Mouse (Mus musculus) neural tube, embryonic 14.5 days (tissue): ENCODE results near the gene Sec62. TPM values are rescaled to one million over a fixed set of nuclear protein-coding genes. Genes with fewer than 3 reads are reported as not detected.
"Not testable (repeated sequence)": the region's sequence is repeated elsewhere in the genome, so short reads cannot be mapped to it uniquely, and the experiment has no call there.

Source experiments
- ATAC-seq: fragments of 200-750 bp; cut with Nextera tagmentation; 2 replicates; pipeline ENCODE4 v1.8.0; 2017; ENCODE audit warnings: low read depth, mild to moderate bottlenecking, moderate TSS enrichment, moderate library complexity
- H3K27ac ChIP-seq: fragments of 300-500 bp; sonication (generic); 2 replicates; pipeline ENCODE4 v1.5.1; 2014; ENCODE audit warnings: low read depth, mild to moderate bottlenecking, control low read depth, low read length, moderate library complexity, mixed read lengths
- H3K27me3 ChIP-seq: fragments of 300-500 bp; sonication (generic); 2 replicates; pipeline ENCODE4 v1.6.1; 2014; ENCODE audit warnings: low read length; ENCODE audit not compliant: control insufficient read depth, insufficient read depth
- H3K36me3 ChIP-seq: fragments of 300-500 bp; sonication (generic); 2 replicates; pipeline ENCODE4 v1.6.1; 2014; ENCODE audit warnings: low read length, mixed read lengths; ENCODE audit not compliant: control insufficient read depth, insufficient read depth
- H3K4me1 ChIP-seq: fragments of 300-500 bp; sonication (generic); 2 replicates; pipeline ENCODE4 v1.6.1; 2014; ENCODE audit warnings: low read length; ENCODE audit not compliant: control insufficient read depth, insufficient read depth
- H3K4me2 ChIP-seq: fragments of 300-500 bp; sonication (generic); 2 replicates; pipeline ENCODE4 v1.6.1; 2014; ENCODE audit warnings: mild to moderate bottlenecking, low read depth, low read length, control low read depth
- H3K4me3 ChIP-seq: fragments of 300-500 bp; sonication (generic); 2 replicates; pipeline ENCODE4 v1.5.1; 2014; ENCODE audit warnings: low read depth, low read length, control low read depth, mixed read lengths
- H3K9ac ChIP-seq: fragments of 300-500 bp; sonication (generic); replicated peaks from 2 replicates; pipeline ENCODE4 v1.6.1; 2014; ENCODE audit warnings: low read depth, mild to moderate bottlenecking, control low read depth, low read length, mixed read lengths
- H3K9me3 ChIP-seq: fragments of 300-500 bp; sonication (generic); 2 replicates; pipeline ENCODE4 v1.6.1; 2016; ENCODE audit warnings: low read length; ENCODE audit not compliant: control insufficient read depth
- WGBS: fragments of 180-500 bp; shearing (Covaris S2); extraction: QIAGEN DNeasy Blood & Tissue Kit; methylation state at CpG from one replicate; pipeline ENCODE4 v1.1.7; 2014; 5-methylcytosine and 5-hydroxymethylcytosine counted together
- polyA plus RNA-seq: library from polyadenylated mRNA; unstranded; fragments of >200 nt; fragmentation: Nextera tagmentation; extraction: Ambion mirVana; gene quantifications from 2 replicates; pipeline ENCODE4 v1.2.1, GENCODE M21; 2014

Gene Sec62
- polyA plus RNA-seq, 1 experiment from 2014 or later, result 102 TPM

DNA sequence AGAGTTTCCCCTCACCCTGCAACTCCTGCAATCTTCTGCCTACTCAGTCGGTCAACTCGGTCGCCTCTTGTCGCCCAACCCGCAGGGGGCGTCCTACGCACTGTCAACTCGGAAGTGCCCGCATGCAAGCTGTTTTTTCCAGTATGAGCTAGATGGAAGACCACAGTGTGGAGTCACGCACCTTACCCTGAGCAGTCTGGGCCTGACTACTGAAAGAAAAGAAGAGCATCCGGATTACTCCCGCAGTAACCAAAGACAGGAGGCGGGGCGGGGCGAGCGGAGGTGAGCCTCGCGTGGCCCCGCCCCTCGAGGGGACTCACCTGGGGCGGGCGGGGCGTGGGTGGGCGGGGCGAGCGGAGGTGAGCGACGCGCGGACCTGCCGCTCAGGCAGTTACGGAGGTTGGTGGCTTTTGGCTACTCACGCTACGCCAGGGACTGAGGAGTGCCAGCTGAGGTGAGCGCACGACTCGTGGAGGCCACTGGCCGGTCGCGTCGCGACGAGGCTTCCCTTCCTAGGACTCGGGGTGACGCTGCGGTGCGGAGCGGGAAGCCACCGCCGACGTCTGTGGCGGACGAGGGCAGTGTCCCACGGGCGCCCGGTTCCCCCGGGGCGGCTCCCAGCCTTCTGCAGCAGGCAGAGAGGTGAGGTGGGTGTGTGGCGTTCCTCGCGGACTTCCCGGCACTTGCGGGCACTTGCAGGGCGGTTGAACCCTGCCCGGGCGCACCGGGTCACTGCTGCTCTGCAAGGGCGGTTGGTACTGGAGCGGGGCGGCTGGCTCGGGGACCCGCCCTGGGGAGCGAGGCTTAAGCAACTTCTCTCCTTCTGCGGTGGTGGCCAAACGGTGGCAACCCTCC lies 63.2 kb downstream of the Sec62 start, which contains the start of gene Gpr160:
Gpr160 (plus strand) TSS at position 347 of the 855 bp plus-strand sequence.
- H3K4me2 ChIP-seq, result peak within 1 kb of the TSS; percentile 94
- H3K27me3 ChIP-seq, result peaks cover 12% of the 10 kb centered on the region; the same call in 1 of the 2 replicates
- H3K36me3 ChIP-seq, result no peaks in the 10 kb centered on the region
- no peaks in the 10 kb centered on the region for H3K9me3 ChIP-seq
- H3K4me1 ChIP-seq, result 0 out of 2 replicates have a peak, but pooled peaks cover 3% of the 10 kb centered on the region
- under 1% methylated on average over 67 of the region's 75 CpGs for WGBS
- peak; percentile 91 for ATAC-seq
- peak within 1 kb of the TSS; percentile 62 for H3K9ac ChIP-seq
- no peak within 1 kb of the TSS for H3K27ac ChIP-seq
- H3K4me3 ChIP-seq, result peak within 1 kb of the TSS; percentile 51

DNA sequence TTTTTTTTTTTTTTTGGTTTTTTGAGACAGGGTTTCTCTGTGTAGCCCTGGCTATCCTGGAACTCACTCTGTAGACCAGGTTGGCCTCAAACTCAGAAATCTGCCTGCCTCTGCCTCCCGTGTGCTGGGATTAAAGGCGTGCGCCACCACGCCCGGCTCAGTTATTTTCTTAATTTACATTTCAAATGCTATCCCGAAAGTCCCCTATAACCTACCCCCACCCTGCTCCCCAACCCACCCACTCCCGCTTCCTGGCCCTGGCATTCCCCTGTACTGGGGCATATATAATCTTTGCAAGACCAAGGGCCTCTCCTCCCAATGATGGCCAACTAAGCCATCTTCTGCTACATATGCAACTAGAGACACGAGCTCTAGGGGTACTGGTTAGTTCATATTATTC lies 66.9 kb downstream of the Sec62 start:
- not testable (repeated sequence) for H3K4me3 ChIP-seq, H3K9me3 ChIP-seq, H3K36me3 ChIP-seq, H3K4me2 ChIP-seq, H3K9ac ChIP-seq, H3K27ac ChIP-seq, H3K4me1 ChIP-seq, ATAC-seq
- peaks cover 12% of the 10 kb centered on the region; the same call in 1 of the 2 replicates for H3K27me3 ChIP-seq
- 95% methylated on average over 8 of the region's 8 CpGs for WGBS

DNA sequence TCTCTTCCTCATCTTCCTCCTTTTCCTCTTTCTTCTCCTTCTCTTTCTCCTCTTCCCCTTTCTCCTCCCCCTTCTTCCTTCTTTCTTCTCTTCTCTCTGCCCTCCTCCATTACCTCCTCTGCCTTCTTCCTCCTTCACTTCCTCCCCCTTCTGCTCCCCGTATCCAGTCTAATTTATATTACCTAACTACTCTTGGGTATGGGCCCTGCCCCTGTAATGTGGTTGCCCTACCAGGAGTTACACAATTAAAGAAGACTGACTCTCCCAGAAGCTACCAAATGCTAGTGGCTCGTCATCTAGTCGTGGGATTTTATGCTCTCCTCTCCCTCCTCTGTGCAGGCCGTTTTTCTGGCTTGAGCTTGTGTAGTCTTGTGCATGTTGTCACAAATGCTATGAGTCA lies 68.0 kb downstream of the Sec62 start:
- ATAC-seq, result no peak
- H3K4me1 ChIP-seq, result 0 out of 2 replicates have a peak, but pooled peaks cover 3% of the 10 kb centered on the region
- no peaks in the 10 kb centered on the region for H3K9me3 ChIP-seq
- H3K9ac ChIP-seq, result no peak overlapping the region
- H3K4me2 ChIP-seq, result no peak overlapping the region
- H3K27me3 ChIP-seq, result peaks cover 9% of the 10 kb centered on the region; the same call in 1 of the 2 replicates
- WGBS, result 86% methylated on average over 4 of the region's 4 CpGs
- H3K36me3 ChIP-seq, result no peaks in the 10 kb centered on the region
- no peak overlapping the region for H3K27ac ChIP-seq
- H3K4me3 ChIP-seq, result no peak overlapping the region

DNA sequence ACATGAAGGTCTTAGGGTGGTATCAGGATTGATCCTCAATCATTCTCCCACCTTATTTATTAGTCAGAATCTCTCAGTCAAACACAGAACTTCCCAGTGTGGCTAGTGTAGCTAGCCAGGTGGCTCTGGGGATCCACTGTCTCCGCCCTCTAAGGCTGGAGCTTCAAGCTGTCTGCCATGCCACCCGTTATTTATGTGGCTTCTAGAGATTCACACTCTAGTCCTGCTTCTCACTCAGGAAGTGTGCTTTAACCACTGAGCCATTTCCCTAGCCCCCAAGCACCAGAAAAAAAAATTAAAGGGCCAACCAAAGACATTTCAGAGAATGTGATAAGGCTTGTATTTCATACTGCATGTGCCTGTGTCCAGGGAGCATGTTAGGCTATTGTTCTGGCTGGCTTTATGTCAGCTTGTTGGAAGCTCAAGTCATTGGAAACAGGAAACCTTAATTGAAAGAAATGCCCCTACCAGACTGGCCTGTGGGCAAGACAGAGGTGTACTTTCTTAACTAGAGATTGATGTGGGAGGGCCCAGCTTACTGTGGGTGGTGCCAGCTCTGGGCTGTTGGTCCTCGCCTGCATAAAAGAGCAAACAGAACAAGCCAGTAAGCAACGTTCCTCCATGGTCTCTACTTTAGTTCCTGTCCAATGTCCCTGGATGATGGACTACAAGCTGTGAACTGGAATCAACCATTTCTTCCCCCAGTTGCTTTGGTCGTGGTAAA lies 71.2 kb downstream of the Sec62 start:
- Histone ChIP-seq H3K9me3 (no peaks in the 10 kb centered on the region), H3K4me2 (no peak overlapping the region), H3K36me3 (no peaks in the 10 kb centered on the region), H3K9ac (no peak overlapping the region), H3K27ac (no peak overlapping the region), H3K27me3 (no peaks in the 10 kb centered on the region), H3K4me1 (no peaks in the 10 kb centered on the region), H3K4me3 (no peak overlapping the region)
- ATAC-seq, result no peak
- WGBS, result 79% methylated on average over 5 of the region's 5 CpGs

DNA sequence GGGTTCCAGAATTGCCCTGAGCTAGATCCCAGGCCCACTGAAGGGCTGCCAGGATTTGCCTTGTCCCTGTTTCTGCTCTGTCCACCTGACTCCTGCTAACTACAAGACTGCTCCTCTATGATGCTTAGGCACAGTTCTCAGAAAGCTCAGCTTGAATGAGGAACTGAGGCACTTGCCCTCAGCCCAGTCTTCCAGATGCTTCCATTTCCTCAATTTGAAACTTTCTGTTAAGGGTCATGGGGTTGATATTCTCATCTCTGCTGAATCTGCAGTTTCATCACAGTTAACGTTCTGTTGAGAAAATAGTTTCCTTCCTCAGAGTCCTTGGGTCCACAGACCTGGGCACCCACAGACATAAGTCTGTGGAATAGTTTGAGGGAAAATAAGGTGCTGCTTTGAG lies 72.0 kb downstream of the Sec62 start:
- 94% methylated on average over 1 of the region's 1 CpGs for WGBS
- no peak for ATAC-seq
- Histone ChIP-seq H3K27me3 (no peaks in the 10 kb centered on the region), H3K4me3 (no peak overlapping the region), H3K9ac (no peak overlapping the region), H3K36me3 (no peaks in the 10 kb centered on the region), H3K4me2 (no peak overlapping the region), H3K9me3 (no peaks in the 10 kb centered on the region), H3K4me1 (no peaks in the 10 kb centered on the region), H3K27ac (no peak overlapping the region)

DNA sequence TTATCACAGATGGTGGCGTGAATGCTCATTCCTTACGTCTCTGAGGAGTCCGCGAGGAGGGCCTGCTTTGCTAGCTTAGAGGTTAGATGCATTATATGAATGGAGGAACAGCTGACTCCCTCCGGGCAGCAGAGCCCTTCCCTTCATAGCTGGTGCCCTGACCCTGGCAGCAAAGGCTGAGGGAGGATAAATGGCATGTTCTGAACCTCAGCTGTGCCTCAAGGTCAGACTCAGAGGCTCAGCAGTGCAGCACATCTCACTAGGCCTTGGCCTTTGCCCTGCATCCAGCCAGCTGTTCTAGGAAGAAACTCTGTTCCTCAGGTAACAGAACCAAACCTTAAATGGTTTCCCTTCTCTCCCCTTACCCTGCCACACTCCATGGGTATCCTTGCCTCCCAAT lies 75.5 kb downstream of the Sec62 start:
- Histone ChIP-seq H3K4me1 (no peaks in the 10 kb centered on the region), H3K4me2 (no peak overlapping the region), H3K4me3 (no peak overlapping the region), H3K27me3 (no peaks in the 10 kb centered on the region), H3K9me3 (no peaks in the 10 kb centered on the region), H3K9ac (no peak overlapping the region), H3K36me3 (no peaks in the 10 kb centered on the region), H3K27ac (no peak overlapping the region)
- WGBS, result 68% methylated on average over 5 of the region's 5 CpGs
- ATAC-seq, result no peak

DNA sequence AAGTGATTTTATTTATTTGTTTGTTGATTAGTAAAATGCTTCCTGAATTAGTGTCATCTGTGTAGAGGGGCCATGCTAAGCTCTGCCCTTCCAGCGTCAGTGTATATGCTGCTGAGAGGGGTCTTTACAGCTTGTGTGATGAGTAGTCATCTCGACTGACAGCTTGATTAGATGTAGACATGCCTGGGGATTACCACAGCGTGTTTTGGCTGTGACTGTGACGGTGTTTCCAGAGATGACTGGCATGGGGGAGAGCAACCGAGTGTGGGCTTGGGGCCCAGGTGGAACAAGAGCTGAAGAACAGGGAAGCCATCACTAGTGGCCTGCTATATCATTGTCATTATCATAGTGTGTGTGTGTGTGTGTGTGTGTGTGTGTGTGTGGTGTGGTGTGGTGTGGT lies 76.0 kb downstream of the Sec62 start:
- no peak overlapping the region for H3K4me3 ChIP-seq
- no peaks in the 10 kb centered on the region for H3K9me3 ChIP-seq
- H3K27ac ChIP-seq, result no peak overlapping the region
- no peak for ATAC-seq
- H3K4me2 ChIP-seq, result no peak overlapping the region
- no peaks in the 10 kb centered on the region for H3K36me3 ChIP-seq
- WGBS, result 86% methylated on average over 5 of the region's 5 CpGs
- H3K9ac ChIP-seq, result no peak overlapping the region
- H3K4me1 ChIP-seq, result no peaks in the 10 kb centered on the region
- H3K27me3 ChIP-seq, result no peaks in the 10 kb centered on the region

DNA sequence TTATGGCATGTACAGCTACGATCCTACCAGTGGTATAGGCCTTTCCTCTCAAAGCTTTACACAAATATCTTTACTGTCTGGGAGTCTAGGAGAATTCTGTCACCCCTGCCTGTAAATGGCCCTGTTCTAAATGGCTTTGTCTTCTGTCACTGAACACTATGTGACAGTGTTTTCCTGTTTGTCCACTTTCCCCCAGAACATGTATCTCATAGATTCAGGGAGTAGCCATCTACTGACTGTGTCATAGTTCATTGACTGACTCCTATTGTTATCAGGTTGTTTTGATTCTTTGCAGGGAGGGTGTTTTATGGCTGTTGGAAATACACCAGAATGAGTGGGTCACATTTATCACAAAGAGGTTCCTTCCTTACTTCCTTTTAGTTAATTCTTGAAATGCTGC lies 77.3 kb downstream of the Sec62 start:
- Histone ChIP-seq H3K4me2 (no peak overlapping the region), H3K9me3 (no peaks in the 10 kb centered on the region), H3K27ac (no peak overlapping the region), H3K4me1 (no peaks in the 10 kb centered on the region), H3K36me3 (no peaks in the 10 kb centered on the region), H3K27me3 (no peaks in the 10 kb centered on the region), H3K4me3 (no peak overlapping the region), H3K9ac (no peak overlapping the region)
- 72% methylated on average over 1 of the region's 1 CpGs for WGBS
- ATAC-seq, result no peak
